Mouse (Mus musculus): ENCODE data around the gene Mrps21.
A peak's percentile ranks its signal among the peaks of the same experiment; 100 is the strongest.
"Not testable (repeated sequence)": the region's sequence is repeated elsewhere in the genome, so short reads cannot be mapped to it uniquely, and the experiment has no call there.

The Mrps21 gene

DNA sequence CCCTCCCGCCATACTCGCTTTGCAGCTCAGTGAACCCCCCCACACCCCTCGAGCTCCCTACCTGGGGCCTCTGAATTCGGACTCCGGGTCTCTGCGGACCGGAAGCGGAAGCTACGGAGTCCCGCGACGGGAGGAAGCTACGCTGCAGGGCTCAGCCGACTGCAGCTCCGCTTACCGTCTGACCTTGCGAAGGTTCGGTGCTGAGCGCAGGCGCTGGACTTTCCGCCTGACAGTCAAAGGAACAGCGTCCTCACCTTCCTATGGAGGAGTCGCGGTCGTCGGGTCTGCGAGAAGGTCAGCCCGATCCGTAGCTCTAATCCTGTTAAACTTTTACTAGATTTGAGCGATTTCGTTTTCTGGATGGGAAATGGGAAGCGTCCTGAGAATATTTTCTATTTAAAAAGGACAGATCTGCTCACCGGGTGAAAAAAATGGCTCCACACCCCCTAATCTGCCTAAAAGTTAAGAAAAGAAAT is at the start of gene Mrps21:
Gene Mrps21, minus strand, starts transcription at position 128 of the 476 bp plus-strand sequence.
- no peak for DNase-seq (ENCODE audit: low spot score)

- DNase-seq (ENCODE audit: low spot score), result not testable (repeated sequence)
Observed at GRCm38 (mm10) chr3:95920532-95920931, 49.2 kb upstream of the Mrps21 start.

GRCm38 (mm10) chr3:95916760-95917159 is 45.4 kb upstream of the Mrps21 start:
- no peak for DNase-seq (ENCODE audit: low spot score)

- DNase-seq (ENCODE audit: low spot score), result no peak
Observed at GRCm38 (mm10) chr3:95914706-95915105, 43.4 kb upstream of the Mrps21 start.

DNA sequence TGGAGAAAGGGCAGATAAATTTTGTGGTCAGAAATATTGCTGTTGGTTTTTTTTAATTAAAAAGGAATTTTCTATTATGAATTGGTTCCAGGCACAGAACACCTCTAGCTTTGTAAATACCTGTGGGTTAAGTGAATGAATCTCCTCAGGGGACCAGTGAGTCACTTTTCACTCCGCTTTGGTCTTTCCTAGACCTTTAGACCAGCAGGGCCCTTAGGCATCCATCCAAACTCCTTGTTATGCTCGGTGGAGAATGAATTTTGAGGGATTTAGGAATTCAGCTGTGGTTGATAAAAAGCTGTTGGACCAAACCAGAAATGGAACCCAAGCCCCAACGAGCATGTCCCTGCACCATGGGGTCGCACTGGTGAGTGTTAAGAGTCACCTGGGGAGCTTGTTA is 36.3 kb upstream of the Mrps21 start:
- DNase-seq (ENCODE audit: low spot score), result no peak

DNA sequence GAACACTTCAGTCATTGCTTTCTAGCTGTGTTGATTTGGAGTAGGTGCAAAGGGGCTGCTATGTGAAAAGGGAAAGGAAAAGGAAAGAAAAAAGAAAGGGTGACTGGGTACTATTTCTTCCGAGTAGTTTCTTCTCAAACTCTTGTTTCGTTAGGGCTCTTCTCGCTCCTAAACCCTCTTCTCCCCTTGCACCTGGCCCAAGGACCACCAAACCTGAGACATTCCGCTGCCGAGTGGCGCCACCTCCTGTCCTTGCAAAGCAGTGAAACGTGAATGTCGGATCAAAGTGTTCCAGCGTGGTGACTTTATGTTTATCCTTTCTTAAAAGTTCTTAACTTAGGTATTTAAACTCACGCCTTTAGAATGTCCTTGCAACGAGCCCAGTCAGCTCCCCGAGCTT is 35.5 kb upstream of the Mrps21 start:
- no peak for DNase-seq (ENCODE audit: low spot score)

GRCm38 (mm10) chr3:95905940-95906492 is 34.7 kb upstream of the Mrps21 start:
- no peak for DNase-seq (ENCODE audit: low spot score)

DNA sequence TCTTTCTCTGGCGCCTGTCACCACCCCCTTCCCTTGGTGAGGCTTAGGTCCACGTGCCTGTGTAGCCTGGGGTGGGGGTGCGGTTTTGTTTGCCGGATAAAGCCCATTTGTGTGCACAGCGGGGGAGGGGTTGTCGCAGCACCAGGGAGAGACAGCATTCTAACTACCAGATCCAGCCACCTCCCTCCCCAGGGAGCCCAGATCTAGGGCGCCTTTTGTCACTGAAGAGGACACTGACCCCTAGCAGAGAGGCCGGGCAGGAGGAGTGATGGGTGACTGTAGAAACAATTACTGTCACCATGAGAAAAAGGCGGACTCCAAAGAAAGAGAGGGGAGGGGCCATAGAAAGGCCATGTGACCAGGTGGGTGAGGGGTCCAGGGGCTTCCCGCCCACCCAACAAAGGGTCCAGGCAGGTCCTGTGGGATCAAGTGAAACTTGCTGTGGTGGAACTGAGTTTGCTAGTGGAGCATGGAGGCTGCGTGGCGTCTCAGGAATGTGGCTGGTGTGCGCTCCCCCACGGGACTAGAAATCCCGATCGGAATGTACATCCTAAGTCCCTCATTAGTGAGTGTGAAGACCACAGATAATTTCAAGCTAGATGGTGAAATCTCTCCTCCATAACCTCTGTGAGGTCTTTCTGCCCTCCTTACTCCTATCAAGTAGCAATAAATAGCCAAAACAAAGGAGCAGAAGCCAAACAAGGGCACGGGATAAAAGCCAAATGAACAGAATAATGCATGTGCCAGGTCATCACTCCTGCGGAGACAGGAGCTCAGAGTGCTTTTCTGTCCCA is 34.0 kb upstream of the Mrps21 start:
- DNase-seq (ENCODE audit: low spot score), result no peak

- no peak for DNase-seq (ENCODE audit: low spot score)
Observed at GRCm38 (mm10) chr3:95904568-95904967, 33.2 kb upstream of the Mrps21 start, which contains the start of gene Car14. Car14 (minus strand) TSS chr3:95904691.

DNA sequence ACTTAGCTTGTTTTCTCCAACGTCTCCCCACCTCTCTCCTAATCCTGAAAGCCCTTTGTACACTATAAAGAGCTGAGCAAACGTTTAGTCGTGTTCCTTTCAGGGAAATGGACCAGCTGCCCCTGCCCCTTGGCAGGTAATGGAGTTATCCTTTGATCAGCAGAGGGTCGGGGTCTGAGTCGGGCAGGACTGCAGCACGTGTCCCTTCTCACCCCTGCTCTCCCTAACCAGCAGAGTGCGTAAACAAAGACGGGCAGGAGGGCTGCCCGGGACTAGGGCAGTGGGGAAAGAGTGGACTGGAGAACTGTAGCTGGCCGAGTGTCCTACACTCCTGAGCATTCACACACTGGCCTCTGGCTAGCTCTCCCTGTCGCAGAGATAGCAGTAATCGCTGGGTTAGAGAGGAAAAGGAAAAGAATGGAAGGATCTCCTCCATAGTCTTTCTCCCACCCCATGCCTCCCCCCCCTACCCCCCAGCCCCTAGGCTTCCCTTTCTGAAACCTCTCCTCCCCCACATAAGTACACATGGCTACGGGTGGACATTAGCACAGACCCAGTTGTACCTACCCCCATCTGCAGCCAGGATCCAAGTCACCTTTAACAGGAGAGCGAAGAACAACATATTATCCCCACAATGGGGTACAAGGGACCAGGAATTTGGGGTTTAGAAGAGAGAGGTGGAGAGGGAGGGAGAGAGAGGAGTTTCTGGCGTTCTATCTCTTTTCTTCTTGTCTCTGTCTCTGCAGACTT is 32.6 kb upstream of the Mrps21 start:
- no peak for DNase-seq (ENCODE audit: low spot score)

DNA sequence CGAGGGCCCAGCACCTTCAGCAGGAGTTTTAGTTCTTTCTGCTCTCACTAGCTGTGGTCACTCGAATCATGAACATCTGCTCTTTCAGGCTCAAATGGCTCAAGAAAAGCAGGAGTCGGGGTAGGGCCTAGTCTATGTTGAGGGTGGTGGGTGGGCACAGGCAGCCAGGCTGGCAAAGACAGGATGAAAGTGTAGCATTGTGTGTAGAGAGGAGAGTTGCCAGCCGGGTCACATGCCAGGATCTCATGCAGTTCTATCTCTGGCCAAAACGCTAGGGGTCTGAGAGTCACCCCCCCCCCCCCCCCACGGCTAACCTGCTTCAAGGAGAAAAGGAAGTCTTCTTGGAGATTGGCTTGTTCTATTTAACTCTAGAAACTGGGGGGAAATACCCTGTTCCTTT is 31.3 kb upstream of the Mrps21 start:
- no peak for DNase-seq (ENCODE audit: low spot score)

- DNase-seq (ENCODE audit: low spot score), result no peak
Observed at GRCm38 (mm10) chr3:95902373-95902625, 31.0 kb upstream of the Mrps21 start.

- DNase-seq (ENCODE audit: low spot score), result no peak
Observed at GRCm38 (mm10) chr3:95901616-95902372, 30.5 kb upstream of the Mrps21 start.

- no peak for DNase-seq (ENCODE audit: low spot score)
Observed at GRCm38 (mm10) chr3:95899800-95900524, 28.6 kb upstream of the Mrps21 start.

DNA sequence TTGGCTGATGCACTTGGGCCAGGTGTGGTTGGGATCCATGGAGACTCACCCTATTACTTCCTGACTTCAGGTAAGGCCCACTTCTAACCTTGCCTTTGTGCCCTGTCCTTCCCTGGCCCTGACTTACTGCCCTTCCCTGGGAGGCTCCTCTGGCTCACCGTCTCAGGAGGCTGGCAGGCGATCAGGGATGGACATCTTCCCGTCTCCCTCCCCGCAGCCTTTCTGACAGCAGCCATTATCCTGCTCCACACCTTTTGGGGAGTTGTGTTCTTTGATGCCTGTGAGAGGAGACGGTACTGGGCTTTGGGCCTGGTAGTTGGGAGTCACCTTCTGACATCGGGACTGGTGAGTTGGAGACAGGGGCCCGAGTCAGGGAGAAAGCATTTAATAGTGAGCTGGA is 24.2 kb upstream of the Mrps21 start:
- DNase-seq (ENCODE audit: low spot score), result not testable (repeated sequence)

DNA sequence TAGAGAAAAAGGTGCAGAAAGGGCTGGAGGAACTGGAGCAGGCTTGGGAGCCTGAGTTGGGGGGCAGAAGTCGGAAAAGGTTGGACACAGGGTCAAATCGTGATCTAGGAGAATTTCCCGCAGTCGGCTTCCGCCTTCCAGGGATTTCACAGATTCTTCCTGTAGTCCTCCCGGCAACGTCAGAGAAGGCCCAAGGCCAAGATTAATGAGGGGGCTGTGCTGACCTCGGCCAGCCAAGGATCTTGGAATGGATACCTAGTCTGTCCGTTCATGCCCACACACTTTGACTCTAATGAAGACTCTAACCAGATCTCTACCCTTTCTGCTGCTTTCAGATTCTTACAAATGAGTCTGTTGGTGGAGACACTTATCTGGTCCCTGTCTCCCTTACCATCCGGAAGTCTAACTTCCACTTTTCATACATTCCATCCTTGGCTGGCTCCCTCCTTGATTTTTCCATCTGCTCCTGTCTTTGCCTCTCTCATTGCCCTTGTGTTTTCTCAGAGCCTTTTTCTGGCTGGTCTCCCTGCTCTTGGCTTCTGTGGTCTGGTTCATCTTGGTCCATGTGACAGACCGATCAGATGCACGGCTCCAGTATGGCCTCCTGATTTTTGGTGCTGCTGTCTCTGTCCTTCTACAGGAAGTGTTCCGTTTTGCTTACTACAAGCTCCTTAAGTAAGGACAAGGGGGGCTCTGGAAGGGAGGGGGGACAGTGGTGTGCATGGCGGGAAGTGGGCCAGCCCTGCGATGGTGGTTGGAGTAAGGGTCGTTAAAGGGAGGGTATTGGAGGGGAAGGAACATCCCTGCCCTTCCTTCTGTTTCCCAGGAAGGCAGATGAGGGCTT is 23.2 kb upstream of the Mrps21 start:
- DNase-seq (ENCODE audit: low spot score), result no peak

DNA sequence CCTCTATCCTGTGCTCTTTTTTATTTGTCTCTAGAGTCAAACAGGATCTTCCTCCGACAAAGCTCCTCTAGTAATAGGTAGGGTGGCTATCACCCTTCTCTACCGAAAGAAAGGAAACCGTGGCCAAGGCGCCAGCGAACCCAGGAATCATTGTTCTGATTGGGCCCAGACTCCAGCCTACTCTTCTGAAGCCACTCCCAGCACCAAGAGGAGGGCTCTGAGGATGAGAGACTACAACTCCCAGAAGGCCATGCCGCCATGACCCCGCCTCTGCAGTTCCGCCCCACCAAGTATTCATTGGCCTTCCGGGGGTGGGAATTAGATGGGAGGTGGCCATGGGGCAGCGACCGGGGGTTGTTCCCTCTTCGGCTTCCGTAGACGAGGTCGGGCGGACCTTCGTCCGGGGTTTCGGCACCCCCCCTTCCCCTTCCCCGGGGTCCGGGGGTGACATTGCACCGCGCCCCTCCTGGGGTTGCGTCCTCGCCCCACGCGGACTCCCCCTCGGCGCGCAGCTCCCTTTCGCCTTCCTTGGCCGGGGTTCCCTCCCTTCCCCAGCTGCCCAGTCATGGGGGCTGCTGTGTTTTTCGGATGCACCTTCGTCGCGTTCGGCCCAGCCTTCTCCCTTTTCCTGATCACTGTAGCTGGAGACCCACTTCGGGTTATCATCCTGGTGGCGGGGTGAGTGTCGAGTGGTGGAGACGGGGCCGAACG is 22.4 kb upstream of the Mrps21 start, which contains the start of gene Aph1a:
Gene Aph1a, plus strand, starts transcription at position 364 of the 711 bp plus-strand sequence.
- peak; percentile 90 for DNase-seq (ENCODE audit: low spot score)

- no peak for DNase-seq (ENCODE audit: low spot score)
Observed at GRCm38 (mm10) chr3:95893126-95893525, 21.8 kb upstream of the Mrps21 start.

GRCm38 (mm10) chr3:95892066-95893052 is 21.0 kb upstream of the Mrps21 start:
- no peak for DNase-seq (ENCODE audit: low spot score)

Data from layer of hippocampus, adult 9-10 months (tissue).